Mouse (Mus musculus): Measurements from ENCODE around the gene Hadh.

Hadh gene

GRCm38 (mm10) chr3:131271559-131272373 is at the start of gene Hadh:
Gene Hadh, minus strand, starts transcription at chr3:131272101.
- peak; percentile 71 for DNase-seq (ENCODE audit: low spot score)

- peak; percentile 38 for DNase-seq (ENCODE audit: low spot score)
Measured at GRCm38 (mm10) chr3:131320184-131320583, 48.3 kb upstream of the Hadh start.

GRCm38 (mm10) chr3:131318211-131318610 is 46.3 kb upstream of the Hadh start:
- DNase-seq (ENCODE audit: low spot score) = no peak

GRCm38 (mm10) chr3:131317126-131317525 is 45.2 kb upstream of the Hadh start:
- DNase-seq (ENCODE audit: low spot score) = no peak

GRCm38 (mm10) chr3:131315957-131316510 is 44.1 kb upstream of the Hadh start:
- DNase-seq (ENCODE audit: low spot score) = no peak

GRCm38 (mm10) chr3:131312340-131312739 is 40.4 kb upstream of the Hadh start:
- DNase-seq (ENCODE audit: low spot score) = no peak

- no peak for DNase-seq (ENCODE audit: low spot score)
Measured at GRCm38 (mm10) chr3:131310572-131310971, 38.7 kb upstream of the Hadh start.

- no peak for DNase-seq (ENCODE audit: low spot score)
Measured at GRCm38 (mm10) chr3:131307811-131308210, 35.9 kb upstream of the Hadh start.

GRCm38 (mm10) chr3:131306255-131306654 is 34.4 kb upstream of the Hadh start:
- no peak for DNase-seq (ENCODE audit: low spot score)

GRCm38 (mm10) chr3:131303320-131303714 is 31.4 kb upstream of the Hadh start:
- no peak for DNase-seq (ENCODE audit: low spot score)

GRCm38 (mm10) chr3:131302452-131303319 is 30.8 kb upstream of the Hadh start, which contains the start of gene Cyp2u1:
Gene Cyp2u1, minus strand, starts transcription at chr3:131303227.
- peak; percentile 66 for DNase-seq (ENCODE audit: low spot score)

- peak; percentile 36 for DNase-seq (ENCODE audit: low spot score)
Measured at GRCm38 (mm10) chr3:131299908-131300307, 28.0 kb upstream of the Hadh start.

GRCm38 (mm10) chr3:131299078-131299477 is 27.2 kb upstream of the Hadh start:
- no peak for DNase-seq (ENCODE audit: low spot score)

GRCm38 (mm10) chr3:131296893-131297292 is 25.0 kb upstream of the Hadh start:
- DNase-seq (ENCODE audit: low spot score) = no peak

GRCm38 (mm10) chr3:131295513-131296200 is 23.8 kb upstream of the Hadh start:
- DNase-seq (ENCODE audit: low spot score) = no peak

GRCm38 (mm10) chr3:131294503-131294902 is 22.6 kb upstream of the Hadh start:
- no peak for DNase-seq (ENCODE audit: low spot score)

- DNase-seq (ENCODE audit: low spot score) = no peak
Measured at GRCm38 (mm10) chr3:131292959-131293358, 21.1 kb upstream of the Hadh start.

GRCm38 (mm10) chr3:131292349-131292748 is 20.4 kb upstream of the Hadh start:
- no peak for DNase-seq (ENCODE audit: low spot score)

GRCm38 (mm10) chr3:131291890-131292289 is 20.0 kb upstream of the Hadh start:
- DNase-seq (ENCODE audit: low spot score) = no peak

- DNase-seq (ENCODE audit: low spot score) = no peak
Measured at GRCm38 (mm10) chr3:131274151-131274550, 2.2 kb upstream of the Hadh start.

- no peak for DNase-seq (ENCODE audit: low spot score)
Measured at GRCm38 (mm10) chr3:131272374-131273100, 636 bp upstream of the Hadh start.
